Mouse (Mus musculus) midbrain, postnatal 0 days (tissue): ENCODE data around the gene Wbp1. TPM values are rescaled to one million over a fixed set of nuclear protein-coding genes. Genes with fewer than 3 reads are reported as not detected.
A peak's percentile ranks its signal among the peaks of the same experiment; 100 is the strongest.
"Not testable (repeated sequence)": the region's sequence is repeated elsewhere in the genome, so short reads cannot be mapped to it uniquely, and the experiment has no call there.

Experiments
- ATAC-seq: fragments of 200-750 bp; cut with Nextera tagmentation; 2 replicates; pipeline ENCODE4 v1.8.0; 2017; ENCODE audit warnings: moderate number of reproducible peaks, mild to moderate bottlenecking, moderate TSS enrichment, moderate library complexity; ENCODE audit not compliant: low FRiP score
- DNase-seq: peaks from one replicate; pipeline ENCODE4 v3.0.0-alpha.2; 2015; ENCODE audit warnings: low spot score
- H3K27ac ChIP-seq: fragments of 300-500 bp; sonication (generic); 2 replicates; pipeline ENCODE4 v1.5.1; 2014; ENCODE audit warnings: low read depth, mild to moderate bottlenecking, low read length, mixed read lengths
- H3K27me3 ChIP-seq: fragments of 300-500 bp; sonication (generic); 2 replicates; pipeline ENCODE4 v1.6.1; 2014; ENCODE audit warnings: low read length, control low read depth, mixed read lengths; ENCODE audit not compliant: insufficient read depth
- H3K36me3 ChIP-seq: fragments of 300-500 bp; sonication (generic); 2 replicates; pipeline ENCODE4 v1.6.1; 2014; ENCODE audit warnings: low read length, control low read depth, mixed read lengths; ENCODE audit not compliant: insufficient read depth
- H3K4me1 ChIP-seq: fragments of 300-500 bp; sonication (generic); 2 replicates; pipeline ENCODE4 v1.6.1; 2014; ENCODE audit warnings: mild to moderate bottlenecking, control low read depth, antibody characterized with exemption, low read length, mixed read lengths; ENCODE audit not compliant: insufficient read depth
- H3K4me2 ChIP-seq: fragments of 300-500 bp; sonication (generic); 2 replicates; pipeline ENCODE4 v1.6.1; 2014; ENCODE audit warnings: low read depth, mild to moderate bottlenecking, low read length, mixed read lengths; ENCODE audit not compliant: poor library complexity, severe bottlenecking
- H3K4me3 ChIP-seq: fragments of 300-500 bp; sonication (generic); 2 replicates; pipeline ENCODE4 v1.5.1; 2014; ENCODE audit warnings: low read depth, mild to moderate bottlenecking, low read length, moderate library complexity
- H3K9ac ChIP-seq: fragments of 300-500 bp; sonication (generic); replicated peaks from 2 replicates; pipeline ENCODE4 v1.6.1; 2014; ENCODE audit warnings: mild to moderate bottlenecking, low read length, moderate library complexity, mixed read lengths; ENCODE audit not compliant: poor library complexity, severe bottlenecking
- H3K9me3 ChIP-seq: fragments of 300-500 bp; sonication (generic); 2 replicates; pipeline ENCODE4 v1.6.1; 2016; ENCODE audit warnings: low read length, control low read depth
- CTCF ChIP-seq: IDR thresholded peaks from 2 replicates; pipeline ENCODE4 v1.5.1; 2016; ENCODE audit warnings: antibody characterized with exemption, mild to moderate bottlenecking
- WGBS: fragments of 180-500 bp; shearing (Covaris S2); extraction: QIAGEN DNeasy Blood & Tissue Kit; methylation state at CpG from one replicate; pipeline ENCODE4 v1.1.7; 2014; 5-methylcytosine and 5-hydroxymethylcytosine counted together
- polyA plus RNA-seq: library from polyadenylated mRNA; unstranded; fragments of >200 nt; fragmentation: Nextera tagmentation; extraction: Ambion mirVana; gene quantifications from 2 replicates; pipeline ENCODE4 v1.2.1, GENCODE M21; 2015
- total RNA-seq: library from RNA; depleted of rRNA; stranded (reverse); fragments of >200 nt; gene quantifications from 2 replicates; pipeline ENCODE4 v1.2.3, GENCODE M21; 2014

Gene Wbp1
- total and polyA plus RNA-seq, 2 experiments from 2014 or later: 85.3 to 199 TPM

- Histone ChIP-seq H3K4me1 (peaks cover 6% of the 10 kb centered on the region; the same call in 1 of the 2 replicates), H3K4me2 (peak overlapping the region; percentile 67), H3K27ac (peak overlapping the region; percentile 19; the same call in 1 of the 2 replicates), H3K9ac (no peak overlapping the region), H3K9me3 (no peaks in the 10 kb centered on the region), H3K27me3 (peaks cover 25% of the 10 kb centered on the region), H3K4me3 (peak overlapping the region; percentile 83), H3K36me3 (no peaks in the 10 kb centered on the region)
- DNase-seq (no peak), ATAC-seq (peak; percentile 14; the same call in 1 of the 2 replicates)
- 3% methylated on average over 6 of the region's 6 CpGs for WGBS
- TF ChIP-seq CTCF: no peak
Measured at GRCm38 (mm10) chr6:83165026-83165606, 43.8 kb upstream of the Wbp1 start.

GRCm38 (mm10) chr6:83162701-83163100 lies 41.3 kb upstream of the Wbp1 start:
- Histone ChIP-seq H3K4me2 (peak overlapping the region; percentile 35; the same call in 1 of the 2 replicates), H3K27me3 (peaks cover 25% of the 10 kb centered on the region), H3K9ac (no peak overlapping the region), H3K4me3 (no peak overlapping the region), H3K4me1 (peaks cover 6% of the 10 kb centered on the region; the same call in 1 of the 2 replicates), H3K27ac (no peak overlapping the region), H3K36me3 (no peaks in the 10 kb centered on the region), H3K9me3 (no peaks in the 10 kb centered on the region)
- DNase-seq (peak; percentile 71), ATAC-seq (no peak)
- WGBS: 2% methylated on average over 8 of the region's 8 CpGs
- TF ChIP-seq CTCF: peak; percentile 84

GRCm38 (mm10) chr6:83161921-83162641 lies 40.7 kb upstream of the Wbp1 start:
- DNase-seq: no peak
- peaks cover 25% of the 10 kb centered on the region for H3K27me3 ChIP-seq
- H3K4me3 ChIP-seq: peak overlapping the region; percentile 17; the same call in 1 of the 2 replicates
- no peak overlapping the region for H3K9ac ChIP-seq
- H3K36me3 ChIP-seq: no peaks in the 10 kb centered on the region
- peak overlapping the region; percentile 35 for H3K4me2 ChIP-seq
- WGBS: 4% methylated on average over 49 of the region's 49 CpGs
- H3K27ac ChIP-seq: no peak overlapping the region
- peaks cover 4% of the 10 kb centered on the region; the same call in 1 of the 2 replicates for H3K4me1 ChIP-seq
- no peak for ATAC-seq
- H3K9me3 ChIP-seq: no peaks in the 10 kb centered on the region
- TF ChIP-seq CTCF: no peak

- H3K4me3 ChIP-seq: no peak overlapping the region; the same call in 1 of the 2 replicates
- no peaks in the 10 kb centered on the region for H3K4me1 ChIP-seq
- no peak overlapping the region for H3K4me2 ChIP-seq
- 13% methylated on average over 19 of the region's 19 CpGs for WGBS
- no peaks in the 10 kb centered on the region for H3K36me3 ChIP-seq
- peaks cover 25% of the 10 kb centered on the region for H3K27me3 ChIP-seq
- no peak overlapping the region for H3K27ac ChIP-seq
- DNase-seq (no peak), ATAC-seq (no peak)
- no peaks in the 10 kb centered on the region for H3K9me3 ChIP-seq
- TF ChIP-seq CTCF: no peak
- no peak overlapping the region for H3K9ac ChIP-seq
Measured at GRCm38 (mm10) chr6:83161442-83161841, 40.1 kb upstream of the Wbp1 start.

- not testable (repeated sequence) for H3K9me3 ChIP-seq, H3K9ac ChIP-seq, ATAC-seq, H3K4me1 ChIP-seq, H3K36me3 ChIP-seq, H3K4me2 ChIP-seq, H3K27ac ChIP-seq, H3K4me3 ChIP-seq
- peak; percentile 75 for TF ChIP-seq CTCF
- H3K27me3 ChIP-seq: peaks cover 25% of the 10 kb centered on the region
- WGBS: 38% methylated on average over 3 of the region's 3 CpGs
- peak; percentile 85 for DNase-seq
Measured at GRCm38 (mm10) chr6:83159456-83159855, 38.1 kb upstream of the Wbp1 start.

GRCm38 (mm10) chr6:83156259-83156684 lies 34.9 kb upstream of the Wbp1 start, which contains the start of the genes Wdr54 and 1700003E16Rik:
Wdr54 (minus strand) TSS chr6:83156397.
1700003E16Rik (plus strand) TSS chr6:83156404.
- no peak for TF ChIP-seq CTCF
- under 1% methylated on average over 32 of the region's 32 CpGs for WGBS
- Histone ChIP-seq H3K4me1 (peaks cover 9% of the 10 kb centered on the region; the same call in 1 of the 2 replicates), H3K4me2 (peak within 1 kb of the TSS; percentile 83), H3K27me3 (peaks cover 11% of the 10 kb centered on the region), H3K27ac (peak within 1 kb of the TSS; percentile 14; the same call in 1 of the 2 replicates), H3K9ac (peak within 1 kb of the TSS; percentile 63), H3K36me3 (0 out of 2 replicates have a peak, but pooled peaks cover 11% of the 10 kb centered on the region), H3K4me3 (peak within 1 kb of the TSS; percentile 53), H3K9me3 (no peaks in the 10 kb centered on the region)
- DNase-seq (peak; percentile 92), ATAC-seq (peak; percentile 89)
